Mouse (Mus musculus) liver, embryonic 14.5 days (tissue): Measurements from ENCODE around the gene Ifnl2. TPM values are rescaled to one million over a fixed set of nuclear protein-coding genes. Genes with fewer than 3 reads are reported as not detected.

Experiments used
- ATAC-seq: fragments of 200-750 bp; cut with Nextera tagmentation; 2 replicates; pipeline ENCODE4 v1.8.0; 2017; ENCODE audit warnings: moderate number of reproducible peaks, mild to moderate bottlenecking, moderate library complexity; ENCODE audit not compliant: insufficient read depth
- DNase-seq, 3 experiments: peaks; one replicate each; pipeline ENCODE4 v3.0.0-alpha.2; 2012 to 2013; ENCODE audit warnings: low read depth in 3 of 3, low spot score in 3 of 3
- H3K27ac ChIP-seq: fragments of 300-500 bp; sonication (generic); 2 replicates; pipeline ENCODE4 v1.5.1; 2014; ENCODE audit warnings: moderate library complexity, mild to moderate bottlenecking, control low read depth, inconsistent platforms
- H3K27me3 ChIP-seq: fragments of 300-500 bp; sonication (generic); 2 replicates; pipeline ENCODE4 v1.6.1; 2014; ENCODE audit warnings: mild to moderate bottlenecking, low read length, moderate library complexity; ENCODE audit not compliant: control insufficient read depth, insufficient read depth
- H3K36me3 ChIP-seq: fragments of 300-500 bp; sonication (generic); replicated peaks from 2 replicates; pipeline ENCODE4 v1.6.1; 2014; ENCODE audit warnings: low read depth; ENCODE audit not compliant: control insufficient read depth, insufficient read depth
- H3K4me1 ChIP-seq, 2 experiments: fragments of 200-500 bp in 1 of 2; fragments of 300-500 bp in 1 of 2; sonication (generic) in 1 of 2; replicated peaks; 2 replicates each; pipeline ENCODE4 v1.6.1; 2012 to 2014; ENCODE audit warnings: antibody characterized with exemption in 1 of 2, inconsistent platforms in 1 of 2, low read length in 1 of 2; ENCODE audit not compliant: control insufficient read depth in 2 of 2, insufficient read depth in 2 of 2
- H3K4me2 ChIP-seq: fragments of 300-500 bp; sonication (generic); 2 replicates; pipeline ENCODE4 v1.6.1; 2014; ENCODE audit warnings: low read depth, mild to moderate bottlenecking, control low read depth, moderate library complexity
- H3K4me3 ChIP-seq, 2 experiments: fragments of 200-500 bp in 1 of 2; fragments of 300-500 bp in 1 of 2; sonication (generic) in 1 of 2; 2 replicates each; pipeline ENCODE4 v1.5.1; 2012 to 2014; ENCODE audit warnings: low read depth in 2 of 2, low read length in 2 of 2, mild to moderate bottlenecking in 2 of 2, control low read depth in 1 of 2, inconsistent platforms in 1 of 2, moderate library complexity in 1 of 2; ENCODE audit not compliant: insufficient read depth in 1 of 2
- H3K9ac ChIP-seq: fragments of 300-500 bp; sonication (generic); replicated peaks from 2 replicates; pipeline ENCODE4 v1.6.1; 2014; ENCODE audit warnings: mild to moderate bottlenecking, control low read depth, moderate library complexity
- H3K9me3 ChIP-seq: fragments of 300-500 bp; sonication (generic); 2 replicates; pipeline ENCODE4 v1.6.1; 2016; ENCODE audit warnings: low read length, mixed read lengths; ENCODE audit not compliant: control insufficient read depth
- CTCF ChIP-seq: IDR thresholded peaks from 2 replicates; pipeline ENCODE4 v1.5.1; 2016; ENCODE audit warnings: antibody characterized with exemption, low read depth, control low read depth
- EP300 ChIP-seq: IDR thresholded peaks from 2 replicates; pipeline ENCODE4 v1.6.1; 2016; ENCODE audit warnings: antibody characterized with exemption, low read depth
- WGBS: fragments of 180-500 bp; shearing (Covaris S2); extraction: QIAGEN DNeasy Blood & Tissue Kit; methylation state at CpG from one replicate; pipeline ENCODE4 v1.1.7; 2014; ENCODE audit not compliant: insufficient replicate concordance; 5-methylcytosine and 5-hydroxymethylcytosine counted together
- polyA plus RNA-seq, 2 experiments: library from polyadenylated mRNA; depleted of rRNA in 1 of 2; stranded (reverse) in 1 of 2; unstranded in 1 of 2; fragments of >200 nt; fragmentation: Nextera tagmentation in 1 of 2; extraction: Ambion mirVana in 1 of 2; gene quantifications; 2 replicates each; pipeline versions ENCODE4 v1.2.1 to v1.2.3; 2012 to 2014

Ifnl2 gene
- polyA plus RNA-seq, 2 experiments: not detected

- Histone ChIP-seq H3K4me2 (no peak overlapping the region), H3K36me3 (no peaks in the 10 kb centered on the region), H3K4me1 (no peaks in the 10 kb centered on the region), H3K4me3 (no peak overlapping the region), H3K9ac (no peak overlapping the region), H3K9me3 (no peaks in the 10 kb centered on the region), H3K27me3 (no peaks in the 10 kb centered on the region), H3K27ac (no peak overlapping the region)
- ATAC-seq: no peak
- 71% methylated on average over 6 of the region's 6 CpGs for WGBS
- DNase-seq: no peak
- no peak for TF ChIP-seq EP300
- TF ChIP-seq CTCF: no peak
Measured at GRCm38 (mm10) chr7:28553076-28553475, 42.8 kb upstream of the Ifnl2 start.

- no peak for ATAC-seq
- Histone ChIP-seq H3K27ac (no peak overlapping the region), H3K9ac (no peak overlapping the region), H3K4me3 (no peak overlapping the region), H3K27me3 (peaks cover 25% of the 10 kb centered on the region), H3K4me2 (no peak overlapping the region), H3K4me1 (no peaks in the 10 kb centered on the region), H3K9me3 (no peaks in the 10 kb centered on the region), H3K36me3 (no peaks in the 10 kb centered on the region)
- no peak for DNase-seq
- no peak for TF ChIP-seq EP300
- no peak for TF ChIP-seq CTCF
- WGBS: 15% methylated on average over 7 of the region's 7 CpGs
Measured at GRCm38 (mm10) chr7:28547628-28548027, 37.4 kb upstream of the Ifnl2 start.

- WGBS: 2% methylated on average over 5 of the region's 5 CpGs
- Histone ChIP-seq H3K4me2 (no peak within 1 kb of the TSS), H3K9ac (no peak within 1 kb of the TSS), H3K9me3 (no peaks in the 10 kb centered on the region), H3K27ac (no peak within 1 kb of the TSS), H3K36me3 (no peaks in the 10 kb centered on the region), H3K4me1 (no peaks in the 10 kb centered on the region), H3K27me3 (peaks cover 25% of the 10 kb centered on the region), H3K4me3 (no peak within 1 kb of the TSS)
- TF ChIP-seq EP300: no peak
- no peak for TF ChIP-seq CTCF
- DNase-seq: no peak
- no peak for ATAC-seq
Measured at GRCm38 (mm10) chr7:28547154-28547553, 36.9 kb upstream of the Ifnl2 start, which contains the start of gene Nccrp1. TSS of gene Nccrp1 (minus strand) at chr7:28547254.

- H3K4me3 ChIP-seq: no peak overlapping the region
- DNase-seq: no peak
- no peak for TF ChIP-seq CTCF
- TF ChIP-seq EP300: no peak
Measured at GRCm38 (mm10) chr7:28546649-28547048, 36.4 kb upstream of the Ifnl2 start.

GRCm38 (mm10) chr7:28545891-28546210 is 35.6 kb upstream of the Ifnl2 start:
- Histone ChIP-seq H3K4me1 (no peaks in the 10 kb centered on the region), H3K9ac (no peak overlapping the region), H3K4me2 (no peak overlapping the region), H3K9me3 (no peaks in the 10 kb centered on the region), H3K4me3 (no peak overlapping the region), H3K27me3 (peaks cover 25% of the 10 kb centered on the region), H3K27ac (no peak overlapping the region), H3K36me3 (no peaks in the 10 kb centered on the region)
- DNase-seq (no peak), ATAC-seq (no peak)
- no peak for TF ChIP-seq EP300
- no peak for TF ChIP-seq CTCF
- 50% methylated on average over 7 of the region's 7 CpGs for WGBS

More at GRCm38 (mm10) chr7:28546649-28547048, 36.4 kb upstream of the Ifnl2 start:
- H3K27me3 ChIP-seq: peaks cover 25% of the 10 kb centered on the region
- no peak overlapping the region for H3K27ac ChIP-seq
- WGBS: 3% methylated on average over 22 of the region's 22 CpGs
- H3K9ac ChIP-seq: no peak overlapping the region
- ATAC-seq: no peak
- no peak overlapping the region for H3K4me2 ChIP-seq
- no peaks in the 10 kb centered on the region for H3K9me3 ChIP-seq
- no peaks in the 10 kb centered on the region for H3K36me3 ChIP-seq
- no peaks in the 10 kb centered on the region for H3K4me1 ChIP-seq
